Mouse (Mus musculus): ENCODE data around the gene Adamts9.

DNA sequence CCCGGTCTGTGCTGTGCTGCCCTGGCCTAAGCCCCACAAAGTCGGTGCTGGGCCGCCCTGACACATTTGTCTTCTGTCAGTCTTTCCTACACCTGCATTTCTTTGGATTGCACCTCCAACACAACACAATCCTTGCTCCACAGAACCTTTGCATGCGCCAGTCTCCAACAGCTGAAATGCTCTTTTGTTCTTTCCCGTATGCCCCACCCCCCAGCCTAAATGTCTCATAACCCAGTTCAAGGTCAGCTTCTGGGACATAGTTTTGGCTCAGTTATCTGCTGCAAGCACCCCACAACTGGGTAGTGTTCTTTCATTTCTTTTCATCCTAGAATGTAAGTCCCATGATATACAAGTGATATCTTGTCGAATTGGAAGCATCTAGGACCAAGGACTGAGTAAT lies 161.8 kb downstream of the Adamts9 start:
- no peak for TF ChIP-seq CTCF (IDR thresholded peaks at IDR 0.05; ENCODE audit: low read depth)
- no peak for TF ChIP-seq EP300 (IDR thresholded peaks at IDR 0.05; ENCODE audit: low read depth)

All from heart, postnatal 0 days (tissue).